Mouse (Mus musculus): ENCODE data around the gene Cebpz. TPM values are rescaled to one million over a fixed set of nuclear protein-coding genes. Genes with fewer than 3 reads are reported as not detected.

The Cebpz gene
- polyA plus RNA-seq, 1 experiment from 2014 or later: 56.8 TPM

- 57% methylated on average over 6 of the region's 6 CpGs for WGBS
- Histone ChIP-seq H3K27me3 (ENCODE audit: control insufficient read depth, insufficient read depth, low read length) (no peaks in the 10 kb centered on the region), H3K9ac (ENCODE audit: low read length) (peak overlapping the region; percentile 80), H3K4me2 (ENCODE audit: low read depth) (peak overlapping the region; percentile 61), H3K27ac (ENCODE audit: low read depth, low read length) (no peak overlapping the region), H3K9me3 (ENCODE audit: control insufficient read depth, low read length) (no peaks in the 10 kb centered on the region), H3K4me3 (ENCODE audit: low read depth, low read length) (peak overlapping the region; percentile 63), H3K4me1 (ENCODE audit: control insufficient read depth, insufficient read depth, low read length) (peaks cover 3% of the 10 kb centered on the region; the same call in 1 of the 2 replicates), H3K36me3 (ENCODE audit: control insufficient read depth, insufficient read depth, low read length) (peaks cover 5% of the 10 kb centered on the region)
- ATAC-seq (ENCODE audit: insufficient read depth, low FRiP score, low TSS enrichment) (0 out of 2 replicates have a peak, but pooled peaks have one; percentile 5), DNase-seq (ENCODE audit: low spot score) (peak; percentile 20)
Measured at GRCm38 (mm10) chr17:78915772-78916171, 21.1 kb downstream of the Cebpz start.

GRCm38 (mm10) chr17:78913921-78914320, 22.9 kb downstream of the Cebpz start:
- 70% methylated on average over 3 of the region's 3 CpGs for WGBS
- H3K36me3 ChIP-seq (ENCODE audit: control insufficient read depth, insufficient read depth, low read length): no peaks in the 10 kb centered on the region; the same call in 1 of the 2 replicates
- ATAC-seq (ENCODE audit: insufficient read depth, low FRiP score, low TSS enrichment) (no peak), DNase-seq (ENCODE audit: low spot score) (no peak)
- no peaks in the 10 kb centered on the region for H3K27me3 ChIP-seq (ENCODE audit: control insufficient read depth, insufficient read depth, low read length)
- peaks cover 3% of the 10 kb centered on the region; the same call in 1 of the 2 replicates for H3K4me1 ChIP-seq (ENCODE audit: control insufficient read depth, insufficient read depth, low read length)
- H3K4me2 ChIP-seq (ENCODE audit: low read depth): no peak overlapping the region
- H3K27ac ChIP-seq (ENCODE audit: low read depth, low read length): no peak overlapping the region
- no peak overlapping the region for H3K9ac ChIP-seq (ENCODE audit: low read length)
- no peak overlapping the region for H3K4me3 ChIP-seq (ENCODE audit: low read depth, low read length)
- H3K9me3 ChIP-seq (ENCODE audit: control insufficient read depth, low read length): no peaks in the 10 kb centered on the region

- H3K9ac ChIP-seq (ENCODE audit: low read length): peak overlapping the region; percentile 18; the same call in 1 of the 2 replicates
Measured at GRCm38 (mm10) chr17:78912861-78913281, 24.0 kb downstream of the Cebpz start.

GRCm38 (mm10) chr17:78909374-78909773, 27.5 kb downstream of the Cebpz start:
- no peak for ATAC-seq (ENCODE audit: insufficient read depth, low FRiP score, low TSS enrichment)

More at GRCm38 (mm10) chr17:78912861-78913281, 24.0 kb downstream of the Cebpz start:
- Histone ChIP-seq H3K4me2 (ENCODE audit: low read depth) (peak overlapping the region; percentile 31), H3K9me3 (ENCODE audit: control insufficient read depth, low read length) (no peaks in the 10 kb centered on the region), H3K4me1 (ENCODE audit: control insufficient read depth, insufficient read depth, low read length) (peaks cover 3% of the 10 kb centered on the region; the same call in 1 of the 2 replicates), H3K27me3 (ENCODE audit: control insufficient read depth, insufficient read depth, low read length) (no peaks in the 10 kb centered on the region), H3K27ac (ENCODE audit: low read depth, low read length) (no peak overlapping the region), H3K36me3 (ENCODE audit: control insufficient read depth, insufficient read depth, low read length) (no peaks in the 10 kb centered on the region), H3K4me3 (ENCODE audit: low read depth, low read length) (peak overlapping the region; percentile 22)
- peak; percentile 36 for DNase-seq (ENCODE audit: low spot score)
- ATAC-seq (ENCODE audit: insufficient read depth, low FRiP score, low TSS enrichment): peak; percentile 52; the same call in 1 of the 2 replicates
- WGBS: 38% methylated on average over 6 of the region's 6 CpGs

GRCm38 (mm10) chr17:78906892-78907291, 30.0 kb downstream of the Cebpz start, which contains the start of gene Sult6b1:
TSS of gene Sult6b1 (minus strand) at chr17:78906992.
- no peak within 1 kb of the TSS for H3K4me3 ChIP-seq (ENCODE audit: low read depth, low read length)
- no peaks in the 10 kb centered on the region for H3K36me3 ChIP-seq (ENCODE audit: control insufficient read depth, insufficient read depth, low read length)
- no peak within 1 kb of the TSS for H3K27ac ChIP-seq (ENCODE audit: low read depth, low read length)
- no peaks in the 10 kb centered on the region for H3K27me3 ChIP-seq (ENCODE audit: control insufficient read depth, insufficient read depth, low read length)
- H3K4me1 ChIP-seq (ENCODE audit: control insufficient read depth, insufficient read depth, low read length): no peaks in the 10 kb centered on the region
- no peaks in the 10 kb centered on the region for H3K9me3 ChIP-seq (ENCODE audit: control insufficient read depth, low read length)
- no peak within 1 kb of the TSS for H3K4me2 ChIP-seq (ENCODE audit: low read depth)
- DNase-seq (ENCODE audit: low spot score) (no peak), ATAC-seq (ENCODE audit: insufficient read depth, low FRiP score, low TSS enrichment) (no peak)
- WGBS: 84% methylated on average over 5 of the region's 5 CpGs
- H3K9ac ChIP-seq (ENCODE audit: low read length): no peak within 1 kb of the TSS

More at GRCm38 (mm10) chr17:78909374-78909773, 27.5 kb downstream of the Cebpz start:
- no peak overlapping the region for H3K4me3 ChIP-seq (ENCODE audit: low read depth, low read length)
- H3K9ac ChIP-seq (ENCODE audit: low read length): no peak overlapping the region
- WGBS: 83% methylated on average over 2 of the region's 2 CpGs
- no peaks in the 10 kb centered on the region for H3K4me1 ChIP-seq (ENCODE audit: control insufficient read depth, insufficient read depth, low read length)
- no peak overlapping the region for H3K4me2 ChIP-seq (ENCODE audit: low read depth)
- H3K27me3 ChIP-seq (ENCODE audit: control insufficient read depth, insufficient read depth, low read length): no peaks in the 10 kb centered on the region
- no peaks in the 10 kb centered on the region for H3K9me3 ChIP-seq (ENCODE audit: control insufficient read depth, low read length)
- H3K36me3 ChIP-seq (ENCODE audit: control insufficient read depth, insufficient read depth, low read length): no peaks in the 10 kb centered on the region
- H3K27ac ChIP-seq (ENCODE audit: low read depth, low read length): no peak overlapping the region
- no peak for DNase-seq (ENCODE audit: low spot score)

GRCm38 (mm10) chr17:78903158-78903557, 33.7 kb downstream of the Cebpz start:
- Histone ChIP-seq H3K9me3 (ENCODE audit: control insufficient read depth, low read length) (no peaks in the 10 kb centered on the region), H3K9ac (ENCODE audit: low read length) (no peak overlapping the region), H3K27ac (ENCODE audit: low read depth, low read length) (no peak overlapping the region), H3K4me1 (ENCODE audit: control insufficient read depth, insufficient read depth, low read length) (no peaks in the 10 kb centered on the region), H3K36me3 (ENCODE audit: control insufficient read depth, insufficient read depth, low read length) (no peaks in the 10 kb centered on the region), H3K4me3 (ENCODE audit: low read depth, low read length) (no peak overlapping the region), H3K27me3 (ENCODE audit: control insufficient read depth, insufficient read depth, low read length) (no peaks in the 10 kb centered on the region), H3K4me2 (ENCODE audit: low read depth) (no peak overlapping the region)
- ATAC-seq (ENCODE audit: insufficient read depth, low FRiP score, low TSS enrichment) (no peak), DNase-seq (ENCODE audit: low spot score) (no peak)
- 82% methylated on average over 2 of the region's 2 CpGs for WGBS

GRCm38 (mm10) chr17:78895394-78895793, 41.5 kb downstream of the Cebpz start:
- no peak overlapping the region for H3K9ac ChIP-seq (ENCODE audit: low read length)
- H3K4me1 ChIP-seq (ENCODE audit: control insufficient read depth, insufficient read depth, low read length): no peaks in the 10 kb centered on the region
- no peak overlapping the region for H3K4me2 ChIP-seq (ENCODE audit: low read depth)
- H3K27me3 ChIP-seq (ENCODE audit: control insufficient read depth, insufficient read depth, low read length): no peaks in the 10 kb centered on the region
- H3K4me3 ChIP-seq (ENCODE audit: low read depth, low read length): no peak overlapping the region
- no peaks in the 10 kb centered on the region for H3K9me3 ChIP-seq (ENCODE audit: control insufficient read depth, low read length)
- H3K36me3 ChIP-seq (ENCODE audit: control insufficient read depth, insufficient read depth, low read length): no peaks in the 10 kb centered on the region
- no peak for ATAC-seq (ENCODE audit: insufficient read depth, low FRiP score, low TSS enrichment)
- H3K27ac ChIP-seq (ENCODE audit: low read depth, low read length): no peak overlapping the region
- DNase-seq (ENCODE audit: low spot score): peak; percentile 38
- WGBS: 47% methylated on average over 8 of the region's 8 CpGs

- Histone ChIP-seq H3K4me2 (ENCODE audit: low read depth) (no peak overlapping the region), H3K4me1 (ENCODE audit: control insufficient read depth, insufficient read depth, low read length) (no peaks in the 10 kb centered on the region), H3K27me3 (ENCODE audit: control insufficient read depth, insufficient read depth, low read length) (no peaks in the 10 kb centered on the region), H3K9ac (ENCODE audit: low read length) (no peak overlapping the region), H3K27ac (ENCODE audit: low read depth, low read length) (no peak overlapping the region), H3K9me3 (ENCODE audit: control insufficient read depth, low read length) (no peaks in the 10 kb centered on the region), H3K36me3 (ENCODE audit: control insufficient read depth, insufficient read depth, low read length) (no peaks in the 10 kb centered on the region), H3K4me3 (ENCODE audit: low read depth, low read length) (no peak overlapping the region)
- ATAC-seq (ENCODE audit: insufficient read depth, low FRiP score, low TSS enrichment): no peak
- WGBS: 84% methylated on average over 7 of the region's 7 CpGs
- DNase-seq (ENCODE audit: low spot score): no peak
Measured at GRCm38 (mm10) chr17:78894991-78895390, 41.9 kb downstream of the Cebpz start.

GRCm38 (mm10) chr17:78891020-78891419, 45.8 kb downstream of the Cebpz start:
- no peaks in the 10 kb centered on the region for H3K4me1 ChIP-seq (ENCODE audit: control insufficient read depth, insufficient read depth, low read length)
- no peak overlapping the region for H3K4me3 ChIP-seq (ENCODE audit: low read depth, low read length)
- H3K9me3 ChIP-seq (ENCODE audit: control insufficient read depth, low read length): no peaks in the 10 kb centered on the region
- 83% methylated on average over 9 of the region's 9 CpGs for WGBS
- no peak overlapping the region for H3K4me2 ChIP-seq (ENCODE audit: low read depth)
- H3K9ac ChIP-seq (ENCODE audit: low read length): no peak overlapping the region
- no peaks in the 10 kb centered on the region for H3K27me3 ChIP-seq (ENCODE audit: control insufficient read depth, insufficient read depth, low read length)
- H3K36me3 ChIP-seq (ENCODE audit: control insufficient read depth, insufficient read depth, low read length): no peaks in the 10 kb centered on the region
- H3K27ac ChIP-seq (ENCODE audit: low read depth, low read length): no peak overlapping the region
- ATAC-seq (ENCODE audit: insufficient read depth, low FRiP score, low TSS enrichment) (no peak), DNase-seq (ENCODE audit: low spot score) (no peak)
